Mouse (Mus musculus) monocyte, adult 59 days (primary cell): ENCODE data around the gene Shc4. TPM values are rescaled to one million over a fixed set of nuclear protein-coding genes. Genes with fewer than 3 reads are reported as not detected.

ENCODE experiments used
- total RNA-seq, 2 experiments: library from RNA; stranded (reverse); gene quantifications; one replicate each; pipeline ENCODE4 v1.2.4; 2023

The Shc4 gene
- total RNA-seq: under 1 TPM in 1 of 2 experiments, not detected in 1; 0.16 TPM

DNA sequence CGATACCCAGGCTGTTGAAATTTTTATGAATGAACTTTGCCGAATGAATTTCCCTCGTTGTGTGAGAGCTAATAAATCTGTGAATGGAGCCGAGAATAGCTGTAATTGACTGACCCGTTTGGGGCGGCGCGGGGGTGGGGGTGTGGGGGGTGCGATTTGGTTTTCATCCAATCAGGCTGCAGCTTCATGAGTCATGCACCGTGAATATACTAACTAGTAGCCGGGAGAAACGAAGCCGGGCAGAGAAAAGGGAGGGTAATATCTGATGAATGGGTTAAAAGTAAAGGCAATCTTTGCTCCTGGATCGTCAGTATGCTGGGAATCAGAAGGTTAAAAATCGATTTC, at the start of gene Shc4:
Gene Shc4, minus strand, starts transcription at position 63 of the 345 bp plus-strand sequence.

DNA sequence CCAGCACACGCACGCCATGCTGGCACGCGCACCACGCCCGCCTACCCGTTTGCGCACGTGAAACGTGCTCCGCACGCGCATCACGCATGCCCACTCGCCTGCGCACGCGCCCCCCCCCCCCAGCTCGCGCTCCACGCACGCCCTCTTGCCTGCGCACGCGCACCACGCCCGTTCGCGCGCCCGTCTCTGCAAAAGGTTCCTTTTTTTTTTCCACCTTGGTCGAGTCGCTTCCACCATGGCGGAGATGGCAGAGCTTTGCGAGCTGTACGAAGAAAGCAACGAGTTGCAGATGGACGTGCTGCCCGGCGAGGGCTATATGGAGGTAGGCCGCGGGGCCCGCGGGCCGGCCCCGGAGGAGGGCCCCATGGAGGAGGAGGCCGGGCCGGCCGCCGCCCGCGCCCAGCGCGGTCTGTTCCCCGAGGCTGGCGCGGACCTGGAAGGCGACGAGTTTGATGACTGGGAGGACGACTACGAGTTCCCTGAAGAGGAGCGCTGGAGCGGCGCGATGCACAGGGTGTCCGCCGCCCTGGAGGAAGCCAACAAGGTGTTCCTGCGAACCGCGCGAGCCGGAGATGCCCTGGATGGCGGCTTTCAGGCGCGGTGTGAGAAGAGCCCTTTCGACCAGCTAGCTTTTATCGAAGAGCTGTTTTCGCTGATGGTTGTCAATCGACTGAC, 50.9 kb downstream of the Shc4 start, which contains the start of gene Eid1:
Gene Eid1, plus strand, starts transcription at position 139 of the 675 bp plus-strand sequence.

DNA sequence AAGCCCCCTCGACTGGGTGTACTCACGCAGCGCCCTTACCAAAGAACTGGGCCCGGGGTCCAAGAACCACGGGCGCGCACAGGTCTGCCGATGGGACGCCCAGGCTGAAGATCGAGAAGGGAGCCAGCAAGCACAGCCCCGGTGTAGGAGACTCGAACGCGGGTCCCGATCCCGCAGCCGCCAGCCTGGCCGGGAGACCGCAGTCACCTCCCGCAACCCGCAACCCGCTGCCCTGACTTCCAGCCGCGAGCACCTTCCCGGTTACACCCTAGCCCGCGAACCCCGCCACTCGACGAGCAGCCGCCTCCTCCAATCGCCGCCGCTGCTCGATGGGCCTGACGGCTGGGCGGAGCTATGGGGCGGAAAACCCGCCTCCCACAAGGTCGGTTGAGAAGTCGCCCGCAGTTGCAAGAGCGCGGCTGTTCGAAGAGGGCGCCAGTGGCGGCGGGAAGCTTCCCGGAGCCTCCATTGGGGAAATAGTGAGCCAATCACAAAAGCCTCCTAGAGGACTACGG, 99.1 kb downstream of the Shc4 start, which contains the start of gene Cep152:
Gene Cep152, minus strand, starts transcription at position 277 of the 515 bp plus-strand sequence.

Other genes with a start within 250 kb of the Shc4 start
- gene Gm9913, start 219.1 kb downstream of the Shc4 start, total RNA-seq: not detected
- gene Fbn1, start 216.2 kb downstream of the Shc4 start, total RNA-seq: under 1 TPM; 0.09 to 0.18 TPM
- 1 to 10 TPM; 7.3 to 8.0 TPM for gene Cep152, start 99.0 kb downstream of the Shc4 start, total RNA-seq
- 10 to 100 TPM; 44.6 to 48.8 TPM for gene Eid1, start 51.1 kb downstream of the Shc4 start, total RNA-seq
- gene Secisbp2l, start 58.7 kb upstream of the Shc4 start, total RNA-seq: 10 to 100 TPM; 50.3 to 57.4 TPM
- 10 to 100 TPM; 30.8 to 31.1 TPM for gene Galk2, start 135.0 kb upstream of the Shc4 start, total RNA-seq
- gene Cops2, start 135.0 kb upstream of the Shc4 start, total RNA-seq: 10 to 100 TPM; 66.9 to 69.5 TPM